Mouse (Mus musculus) myocyte (in vitro differentiated cells): ENCODE results near the gene Elk3.

ENCODE experiments used
- CEBPB ChIP-seq: IDR thresholded peaks from 2 replicates; pipeline ENCODE4 v1.6.1; 2011; ENCODE audit warnings: mild to moderate bottlenecking, moderate library complexity; ENCODE audit not compliant: poor library complexity, insufficient read depth, severe bottlenecking
- E2F4 ChIP-seq: IDR thresholded peaks from one replicate; pipeline ENCODE4 v1.6.1; 2011; ENCODE audit warnings: mild to moderate bottlenecking, control low read depth, moderate library complexity; ENCODE audit not compliant: insufficient read depth
- MAX ChIP-seq: IDR thresholded peaks from one replicate; pipeline ENCODE4 v1.6.1; 2011; ENCODE audit warnings: low read depth, mild to moderate bottlenecking, control low read depth
- MYOD1 ChIP-seq, 3 experiments: IDR thresholded peaks; one replicate each; pipeline ENCODE4 v1.6.1; 2011; ENCODE audit warnings: control low read depth in 2 of 3, low read depth in 2 of 3, mild to moderate bottlenecking in 2 of 3, moderate library complexity in 1 of 3; ENCODE audit not compliant: insufficient read length in 2 of 3, control insufficient read depth in 1 of 3
- MYOG ChIP-seq, 3 experiments: IDR thresholded peaks; one replicate each; pipeline ENCODE4 v1.6.1; 2011; ENCODE audit warnings: control low read depth in 2 of 3, low read depth in 2 of 3, mild to moderate bottlenecking in 2 of 3; ENCODE audit not compliant: insufficient read length in 2 of 3, control insufficient read depth in 1 of 3, insufficient read depth in 1 of 3
- POLR2A ChIP-seq: IDR thresholded peaks from one replicate; pipeline ENCODE4 v1.6.1; 2011; ENCODE audit warnings: low read depth, mild to moderate bottlenecking, control low read depth, moderate library complexity; ENCODE audit not compliant: insufficient read length
- POLR2AphosphoS2 ChIP-seq: IDR thresholded peaks from one replicate; pipeline ENCODE4 v1.6.1; 2011; ENCODE audit warnings: low read depth, control low read depth; ENCODE audit not compliant: insufficient read length
- REST ChIP-seq: IDR thresholded peaks from one replicate; pipeline ENCODE4 v1.6.1; 2011; ENCODE audit warnings: mild to moderate bottlenecking, control low read depth, moderate library complexity; ENCODE audit not compliant: insufficient read depth, insufficient read length
- TCF12 ChIP-seq: IDR thresholded peaks from one replicate; pipeline ENCODE4 v1.6.1; 2011; ENCODE audit warnings: mild to moderate bottlenecking, control low read depth; ENCODE audit not compliant: poor library complexity, insufficient read depth, severe bottlenecking
- TCF3 ChIP-seq: IDR thresholded peaks from one replicate; pipeline ENCODE4 v1.6.1; 2011; ENCODE audit warnings: low read depth, control low read depth; ENCODE audit not compliant: insufficient read length
- USF1 ChIP-seq: IDR thresholded peaks from one replicate; pipeline ENCODE4 v1.6.1; 2011; ENCODE audit warnings: low read depth, mild to moderate bottlenecking, control low read depth, moderate library complexity

- no peak for TF ChIP-seq POLR2A
- TF ChIP-seq MYOD1 (IDR thresholded peaks at IDR 0.05; ENCODE audit: control insufficient read depth in 1 of 3, insufficient read length in 2 of 3, low read depth in 2 of 3): no peak
- TF ChIP-seq USF1: no peak
- TF ChIP-seq TCF12: no peak
- TF ChIP-seq MAX: no peak
- TF ChIP-seq REST: no peak
- no peak for TF ChIP-seq MYOG (IDR thresholded peaks at IDR 0.05; ENCODE audit: control insufficient read depth in 1 of 3, insufficient read depth in 1 of 3, insufficient read length in 2 of 3, low read depth in 2 of 3)
- no peak for TF ChIP-seq CEBPB
- no peak for TF ChIP-seq POLR2AphosphoS2
- TF ChIP-seq E2F4: no peak
- TF ChIP-seq TCF3: no peak
Observed at GRCm38 (mm10) chr10:93267509-93267908, 43.4 kb downstream of the Elk3 start.
